Mouse (Mus musculus): ENCODE results near the gene Unc45a. TPM values are rescaled to one million over a fixed set of nuclear protein-coding genes. Genes with fewer than 3 reads are reported as not detected.

Unc45a gene
- total and polyA plus RNA-seq, 2 experiments from 2014 or later = 50.1 to 69.4 TPM

DNA sequence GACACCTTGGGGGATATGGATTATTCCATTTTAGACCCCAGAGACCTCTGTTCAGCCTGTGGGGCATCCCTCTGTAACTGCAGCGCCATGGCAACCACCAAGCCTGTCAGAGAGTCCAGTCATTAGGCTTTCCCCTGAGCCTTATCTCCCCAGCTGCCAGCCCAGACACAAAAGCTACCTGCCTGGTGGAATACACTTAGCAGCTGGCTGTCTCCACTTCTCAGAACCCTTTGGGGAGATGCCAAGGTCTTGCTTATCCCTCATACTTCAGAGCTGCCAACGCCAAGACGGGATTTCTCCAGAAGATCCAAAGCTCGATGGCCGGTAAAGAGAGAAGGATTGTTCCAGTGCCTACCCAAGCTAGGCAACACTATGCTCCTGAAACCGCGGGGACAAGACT, 988 bp upstream of the Unc45a start:
- Histone ChIP-seq H3K9ac (no peak overlapping the region), H3K36me3 (ENCODE audit: insufficient read depth) (peaks cover 5% of the 10 kb centered on the region), H3K9me3 (ENCODE audit: low read length) (no peaks in the 10 kb centered on the region), H3K4me3 (ENCODE audit: low read depth, low read length) (no peak overlapping the region), H3K27me3 (ENCODE audit: insufficient read depth, low read length) (no peaks in the 10 kb centered on the region), H3K4me1 (ENCODE audit: insufficient read depth) (peaks cover 18% of the 10 kb centered on the region), H3K4me2 (ENCODE audit: low read depth) (no peak overlapping the region), H3K27ac (ENCODE audit: low read depth, low read length) (no peak overlapping the region)
- TF ChIP-seq CTCF (IDR thresholded peaks at IDR 0.05; ENCODE audit: low read depth) = no peak
- WGBS = 68% methylated on average over 7 of the region's 7 CpGs
- no peak for ATAC-seq
- DNase-seq = no peak

DNA sequence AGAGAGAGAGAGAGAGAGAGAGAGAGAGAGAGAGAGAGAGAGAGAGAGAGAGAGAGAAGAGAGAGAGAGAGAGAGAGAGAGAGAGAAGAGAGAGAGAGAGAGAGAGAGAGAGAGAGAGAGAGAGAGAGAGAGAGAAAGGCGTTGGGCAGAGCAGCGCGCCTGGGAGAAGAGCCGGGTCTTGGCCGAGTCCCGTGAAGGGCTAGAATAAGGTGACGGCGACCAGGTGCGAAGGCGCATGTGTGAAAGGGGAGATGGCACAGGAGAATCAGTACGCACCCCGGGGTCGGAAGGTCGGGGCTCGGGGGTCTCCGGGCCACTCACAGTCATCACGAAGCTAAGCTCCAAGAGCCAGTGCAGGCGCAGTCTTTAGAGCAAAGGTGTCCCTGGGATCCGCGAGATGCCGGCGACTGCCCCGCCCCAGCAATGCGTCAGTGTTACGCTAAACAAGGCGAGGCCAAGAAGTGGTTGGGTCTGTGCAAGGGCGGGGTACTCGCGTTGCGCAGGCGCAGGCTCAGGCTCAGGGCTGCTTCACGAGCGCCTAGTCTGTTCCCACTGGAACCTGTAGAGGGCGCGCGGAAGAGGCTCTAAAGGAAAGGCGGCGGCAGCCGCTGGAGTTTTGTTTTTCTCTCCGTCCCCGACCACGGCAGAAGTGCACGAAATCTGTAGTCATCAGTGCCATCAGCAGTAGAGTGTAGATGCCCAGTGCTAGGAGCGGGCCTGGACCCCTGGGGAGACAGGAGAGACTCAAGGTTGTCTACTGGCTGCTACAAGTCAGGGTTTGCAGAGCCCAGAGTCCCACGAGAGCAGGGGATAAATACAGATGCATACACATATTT, 794 bp downstream of the Unc45a start:
- Histone ChIP-seq H3K27me3 (ENCODE audit: insufficient read depth, low read length) (no peaks in the 10 kb centered on the region), H3K9me3 (ENCODE audit: low read length) (no peaks in the 10 kb centered on the region), H3K27ac (ENCODE audit: low read depth, low read length) (peak overlapping the region; percentile 93), H3K9ac (peak overlapping the region; percentile 63), H3K36me3 (ENCODE audit: insufficient read depth) (peaks cover 23% of the 10 kb centered on the region), H3K4me2 (ENCODE audit: low read depth) (peak overlapping the region; percentile 86), H3K4me3 (ENCODE audit: low read depth, low read length) (peak overlapping the region; percentile 63), H3K4me1 (ENCODE audit: insufficient read depth) (peaks cover 18% of the 10 kb centered on the region)
- peak; percentile 99 for DNase-seq
- peak; percentile 98 for ATAC-seq
- peak; percentile 88 for TF ChIP-seq CTCF (IDR thresholded peaks at IDR 0.05; ENCODE audit: low read depth)
- 2% methylated on average over 45 of the region's 45 CpGs for whole genome bisulfite sequencing

- no peaks in the 10 kb centered on the region for H3K27me3 ChIP-seq (ENCODE audit: insufficient read depth, low read length)
- DNase-seq (peak; percentile 57), ATAC-seq (no peak)
- no peaks in the 10 kb centered on the region for H3K9me3 ChIP-seq (ENCODE audit: low read length)
- peak overlapping the region; percentile 79 for H3K27ac ChIP-seq (ENCODE audit: low read depth, low read length)
- WGBS = 10% methylated on average over 17 of the region's 17 CpGs
- peak overlapping the region; percentile 74 for H3K9ac ChIP-seq
- peaks cover 30% of the 10 kb centered on the region for H3K36me3 ChIP-seq (ENCODE audit: insufficient read depth)
- TF ChIP-seq CTCF (IDR thresholded peaks at IDR 0.05; ENCODE audit: low read depth) = no peak
- H3K4me2 ChIP-seq (ENCODE audit: low read depth) = peak overlapping the region; percentile 86
- peak overlapping the region; percentile 63 for H3K4me3 ChIP-seq (ENCODE audit: low read depth, low read length)
- H3K4me1 ChIP-seq (ENCODE audit: insufficient read depth) = peaks cover 18% of the 10 kb centered on the region
These were observed 1.4 kb downstream of the Unc45a start for GRCm38 (mm10) chr7:80339371-80339770.

- TF ChIP-seq CTCF (IDR thresholded peaks at IDR 0.05; ENCODE audit: low read depth) = no peak
- Histone ChIP-seq H3K27me3 (ENCODE audit: insufficient read depth, low read length) (no peaks in the 10 kb centered on the region), H3K36me3 (ENCODE audit: insufficient read depth) (peaks cover 53% of the 10 kb centered on the region), H3K9ac (no peak overlapping the region), H3K27ac (ENCODE audit: low read depth, low read length) (no peak overlapping the region), H3K4me3 (ENCODE audit: low read depth, low read length) (no peak overlapping the region), H3K4me2 (ENCODE audit: low read depth) (no peak overlapping the region), H3K9me3 (ENCODE audit: low read length) (no peaks in the 10 kb centered on the region), H3K4me1 (ENCODE audit: insufficient read depth) (peaks cover 13% of the 10 kb centered on the region)
- no peak for ATAC-seq
- WGBS = 93% methylated on average over 3 of the region's 3 CpGs
- no peak for DNase-seq
These were observed 3.9 kb downstream of the Unc45a start for GRCm38 (mm10) chr7:80336932-80337331.

- H3K4me2 ChIP-seq (ENCODE audit: low read depth) = no peak overlapping the region
- no peak overlapping the region for H3K9ac ChIP-seq
These were observed 6.0 kb downstream of the Unc45a start for GRCm38 (mm10) chr7:80334848-80335247.

GRCm38 (mm10) chr7:80331433-80331832, 9.4 kb downstream of the Unc45a start:
- Histone ChIP-seq H3K4me2 (ENCODE audit: low read depth) (no peak overlapping the region), H3K27ac (ENCODE audit: low read depth, low read length) (no peak overlapping the region), H3K4me3 (ENCODE audit: low read depth, low read length) (no peak overlapping the region), H3K4me1 (ENCODE audit: insufficient read depth) (no peaks in the 10 kb centered on the region), H3K9ac (no peak overlapping the region), H3K9me3 (ENCODE audit: low read length) (no peaks in the 10 kb centered on the region), H3K36me3 (ENCODE audit: insufficient read depth) (peaks cover 95% of the 10 kb centered on the region), H3K27me3 (ENCODE audit: insufficient read depth, low read length) (no peaks in the 10 kb centered on the region)
- no peak for ATAC-seq
- no peak for TF ChIP-seq CTCF (IDR thresholded peaks at IDR 0.05; ENCODE audit: low read depth)
- WGBS = 93% methylated on average over 19 of the region's 19 CpGs
- DNase-seq = no peak

More at GRCm38 (mm10) chr7:80334848-80335247, 6.0 kb downstream of the Unc45a start:
- TF ChIP-seq CTCF (IDR thresholded peaks at IDR 0.05; ENCODE audit: low read depth) = no peak
- H3K4me3 ChIP-seq (ENCODE audit: low read depth, low read length) = no peak overlapping the region
- H3K27ac ChIP-seq (ENCODE audit: low read depth, low read length) = no peak overlapping the region
- H3K36me3 ChIP-seq (ENCODE audit: insufficient read depth) = peaks cover 71% of the 10 kb centered on the region
- DNase-seq = no peak
- peaks cover 13% of the 10 kb centered on the region for H3K4me1 ChIP-seq (ENCODE audit: insufficient read depth)
- H3K27me3 ChIP-seq (ENCODE audit: insufficient read depth, low read length) = no peaks in the 10 kb centered on the region
- WGBS = 93% methylated on average over 4 of the region's 4 CpGs
- no peak for ATAC-seq
- H3K9me3 ChIP-seq (ENCODE audit: low read length) = no peaks in the 10 kb centered on the region

GRCm38 (mm10) chr7:80330278-80330677, 10.5 kb downstream of the Unc45a start:
- DNase-seq = no peak
- Histone ChIP-seq H3K27ac (ENCODE audit: low read depth, low read length) (no peak overlapping the region), H3K27me3 (ENCODE audit: insufficient read depth, low read length) (no peaks in the 10 kb centered on the region), H3K9me3 (ENCODE audit: low read length) (no peaks in the 10 kb centered on the region), H3K4me3 (ENCODE audit: low read depth, low read length) (no peak overlapping the region), H3K9ac (no peak overlapping the region), H3K4me2 (ENCODE audit: low read depth) (no peak overlapping the region), H3K4me1 (ENCODE audit: insufficient read depth) (no peaks in the 10 kb centered on the region), H3K36me3 (ENCODE audit: insufficient read depth) (peaks cover 95% of the 10 kb centered on the region)
- no peak for ATAC-seq
- WGBS = 80% methylated on average over 8 of the region's 8 CpGs
- no peak for TF ChIP-seq CTCF (IDR thresholded peaks at IDR 0.05; ENCODE audit: low read depth)
